Mouse (Mus musculus): ENCODE results near the gene Gm10670.
"Not testable (repeated sequence)": the region's sequence is repeated elsewhere in the genome, so short reads cannot be mapped to it uniquely, and the experiment has no call there.

Gm10670 gene

DNA sequence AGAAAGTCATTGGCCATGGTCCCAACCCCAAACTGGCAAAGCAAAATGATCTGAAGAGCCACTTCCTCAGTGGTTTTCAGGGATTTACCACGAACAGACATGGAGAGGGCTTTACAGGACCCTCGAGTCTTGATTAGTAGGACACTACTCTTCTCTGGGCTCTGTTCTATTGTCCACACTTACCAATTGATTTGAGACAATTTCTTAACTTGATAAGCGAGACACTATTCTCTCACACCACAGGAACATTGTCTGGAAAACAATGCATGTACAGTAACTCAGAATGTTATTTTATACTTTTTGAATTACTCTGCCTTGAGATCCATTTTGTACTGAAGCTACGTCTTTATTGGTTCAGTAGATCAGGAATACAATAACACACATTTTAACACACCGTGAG is at the start of gene Gm10670:
TSS of gene Gm10670 (minus strand) at position 101 of the 400 bp plus-strand sequence.
- not testable (repeated sequence) for DNase-seq (ENCODE audit: low read depth, low spot score)

DNA sequence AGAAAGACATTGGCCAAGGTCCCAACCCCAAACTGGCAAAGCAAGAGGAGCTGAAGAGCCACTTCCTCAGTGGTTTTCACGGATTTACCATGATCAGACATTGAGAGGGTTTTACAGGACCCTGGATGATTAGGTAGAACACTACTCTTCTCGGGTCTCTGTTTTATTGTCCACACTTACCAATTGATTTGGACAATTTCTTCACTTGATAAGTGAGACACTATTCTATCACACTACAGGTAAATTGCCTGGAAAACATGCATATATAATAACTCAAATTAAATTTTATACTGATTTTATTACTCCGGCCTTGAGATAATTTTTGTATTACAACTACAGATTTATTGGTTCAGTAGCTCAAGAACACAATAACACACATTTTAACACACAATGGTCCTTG is 35.7 kb upstream of the Gm10670 start, which contains the start of gene Vmn1r103:
TSS of gene Vmn1r103 (minus strand) at position 101 of the 400 bp plus-strand sequence.
- DNase-seq (ENCODE audit: low read depth, low spot score): not testable (repeated sequence)

DNA sequence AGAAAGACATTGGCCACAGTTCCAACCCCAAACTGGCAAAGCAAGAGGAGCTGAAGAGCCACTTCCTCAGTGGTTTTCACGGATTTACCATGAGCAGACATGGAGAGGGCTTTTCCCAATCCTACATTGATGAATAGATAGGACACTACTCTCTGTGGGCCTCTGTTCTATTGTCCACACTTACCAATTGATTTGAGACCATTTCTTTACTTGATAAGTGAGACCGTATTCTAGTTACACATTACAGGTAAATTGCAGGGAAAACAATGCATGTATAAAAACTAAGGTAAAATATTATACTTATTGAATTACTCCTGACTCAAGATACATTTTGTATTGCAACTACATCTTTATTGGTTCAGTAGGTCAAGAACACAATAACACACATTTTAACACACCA is 32.2 kb downstream of the Gm10670 start, which contains the start of gene Vmn1r101:
TSS of gene Vmn1r101 (minus strand) at position 101 of the 400 bp plus-strand sequence.
- DNase-seq (ENCODE audit: low read depth, low spot score): not testable (repeated sequence)

Data from ES-CJ7 (cell line).